Mouse (Mus musculus) megakaryocyte, embryonic 14.5 days (primary cell): ENCODE results near the gene Gm37240.

ENCODE experiments used
- FLI1 ChIP-seq: IDR thresholded peaks from 2 replicates; pipeline ENCODE4 v1.6.1; 2012; ENCODE audit warnings: low read length, inconsistent platforms, mixed read lengths
- GATA1 ChIP-seq: IDR thresholded peaks from 3 replicates; pipeline ENCODE4 v1.6.1; 2012; ENCODE audit warnings: mixed read lengths, low read length, inconsistent platforms, borderline replicate concordance

GRCm38 (mm10) chr3:84978676-84979075, 908.6 kb downstream of the Gm37240 start:
- TF ChIP-seq GATA1 (no peak), FLI1 (no peak)
